Mouse (Mus musculus): ENCODE results near the gene Larp1b.

DNA sequence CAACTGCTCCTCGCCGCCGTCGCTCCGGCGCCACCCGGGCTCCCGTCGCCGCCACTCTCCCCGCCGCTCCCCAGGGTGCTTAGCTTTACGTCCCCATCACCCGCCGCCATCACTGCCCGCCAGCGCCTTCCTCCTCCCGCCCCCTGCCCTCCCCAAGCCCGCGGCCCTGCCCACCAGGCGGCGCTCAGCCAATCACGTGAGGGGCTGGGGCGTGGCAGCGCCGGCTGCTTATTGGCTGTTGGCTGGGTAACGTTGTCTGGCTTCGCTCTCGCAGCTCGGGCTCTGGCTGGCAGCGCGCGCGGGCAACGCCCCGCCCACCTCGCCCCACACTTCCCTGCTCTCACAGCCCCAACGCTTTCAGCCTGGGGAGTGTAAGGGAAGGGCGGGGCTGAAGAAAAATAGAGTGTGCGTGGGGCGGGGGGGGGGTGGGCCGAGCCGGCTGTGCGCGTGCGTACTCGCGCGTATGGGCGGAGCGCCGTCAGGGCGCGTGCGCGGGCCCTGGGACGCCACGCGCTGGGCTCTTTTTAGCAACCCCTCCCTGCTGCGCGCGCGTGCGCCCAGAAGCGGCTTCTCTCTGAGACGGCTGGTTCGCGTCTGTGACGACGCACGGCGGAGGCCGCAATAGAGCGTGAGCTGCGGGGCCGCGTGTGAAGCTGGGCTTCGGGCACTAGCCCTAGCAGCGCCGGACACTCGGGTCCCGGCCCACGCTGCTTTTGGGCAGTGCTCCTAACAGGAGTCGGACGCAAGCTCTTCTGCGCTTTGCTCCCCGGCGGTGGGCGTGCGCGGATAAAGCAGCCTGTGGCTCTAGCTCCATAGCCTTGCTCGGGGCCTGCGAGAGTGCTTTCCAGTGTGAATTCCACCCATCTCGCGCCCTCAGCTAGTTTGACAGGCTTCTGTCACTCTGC, 133.5 kb downstream of the Larp1b start, which contains the start of gene Pgrmc2:
- TF ChIP-seq CTCF (IDR thresholded peaks at IDR 0.05; ENCODE audit: low read depth) (peak; percentile 53), EP300 (IDR thresholded peaks at IDR 0.05; ENCODE audit: low read depth) (no peak; the same call in 1 of the 2 replicates)

Data from heart, postnatal 0 days (tissue).